Mouse (Mus musculus): Measurements from ENCODE around the gene Exoc4. TPM values are rescaled to one million over a fixed set of nuclear protein-coding genes. Genes with fewer than 3 reads are reported as not detected.

Exoc4 gene
- polyA plus RNA-seq, 1 experiment: 15.5 TPM

- Histone ChIP-seq H3K4me3 (ENCODE audit: insufficient read depth, low read depth, low read length) (no peak overlapping the region), H3K27ac (replicated peaks; ENCODE audit: low read depth, low read length) (no peak overlapping the region), H3K4me1 (ENCODE audit: control insufficient read depth, insufficient read depth, insufficient read length, low read length) (no peaks in the 10 kb centered on the region)
Measured at GRCm38 (mm10) chr6:33955469-33955868, 706.6 kb downstream of the Exoc4 start.

GRCm38 (mm10) chr6:33958281-33958680, 709.4 kb downstream of the Exoc4 start:
- Histone ChIP-seq H3K4me3 (ENCODE audit: insufficient read depth, low read depth, low read length) (no peak overlapping the region), H3K27ac (replicated peaks; ENCODE audit: low read depth, low read length) (no peak overlapping the region), H3K4me1 (ENCODE audit: control insufficient read depth, insufficient read depth, insufficient read length, low read length) (no peaks in the 10 kb centered on the region)

- Histone ChIP-seq H3K4me1 (ENCODE audit: control insufficient read depth, insufficient read depth, insufficient read length, low read length) (no peaks in the 10 kb centered on the region), H3K27ac (replicated peaks; ENCODE audit: low read depth, low read length) (no peak overlapping the region), H3K4me3 (ENCODE audit: insufficient read depth, low read depth, low read length) (no peak overlapping the region)
Measured at GRCm38 (mm10) chr6:33960766-33961165, 711.9 kb downstream of the Exoc4 start.

- Histone ChIP-seq H3K27ac (replicated peaks; ENCODE audit: low read depth, low read length) (no peak overlapping the region), H3K4me1 (ENCODE audit: control insufficient read depth, insufficient read depth, insufficient read length, low read length) (no peaks in the 10 kb centered on the region), H3K4me3 (ENCODE audit: insufficient read depth, low read depth, low read length) (no peak overlapping the region)
Measured at GRCm38 (mm10) chr6:33963092-33963491, 714.2 kb downstream of the Exoc4 start.

- Histone ChIP-seq H3K27ac (replicated peaks; ENCODE audit: low read depth, low read length) (no peak overlapping the region), H3K4me3 (ENCODE audit: insufficient read depth, low read depth, low read length) (no peak overlapping the region), H3K4me1 (ENCODE audit: control insufficient read depth, insufficient read depth, insufficient read length, low read length) (no peaks in the 10 kb centered on the region)
Measured at GRCm38 (mm10) chr6:33965571-33965970, 716.7 kb downstream of the Exoc4 start.

GRCm38 (mm10) chr6:33968746-33969145, 719.9 kb downstream of the Exoc4 start:
- Histone ChIP-seq H3K4me3 (ENCODE audit: insufficient read depth, low read depth, low read length) (no peak overlapping the region), H3K4me1 (ENCODE audit: control insufficient read depth, insufficient read depth, insufficient read length, low read length) (peaks cover 8% of the 10 kb centered on the region), H3K27ac (replicated peaks; ENCODE audit: low read depth, low read length) (no peak overlapping the region)

- Histone ChIP-seq H3K4me1 (ENCODE audit: control insufficient read depth, insufficient read depth, insufficient read length, low read length) (peaks cover 8% of the 10 kb centered on the region), H3K27ac (replicated peaks; ENCODE audit: low read depth, low read length) (no peak overlapping the region), H3K4me3 (ENCODE audit: insufficient read depth, low read depth, low read length) (no peak overlapping the region)
Measured at GRCm38 (mm10) chr6:33972801-33973200, 723.9 kb downstream of the Exoc4 start.

- no peak overlapping the region for H3K4me3 ChIP-seq (ENCODE audit: insufficient read depth, low read depth, low read length)
- peaks cover 8% of the 10 kb centered on the region for H3K4me1 ChIP-seq (ENCODE audit: control insufficient read depth, insufficient read depth, insufficient read length, low read length)
- H3K27ac ChIP-seq (replicated peaks; ENCODE audit: low read depth, low read length): no peak overlapping the region
Measured at GRCm38 (mm10) chr6:33976576-33976975, 727.7 kb downstream of the Exoc4 start.

GRCm38 (mm10) chr6:33977448-33977847, 728.6 kb downstream of the Exoc4 start:
- no peak overlapping the region for H3K27ac ChIP-seq (replicated peaks; ENCODE audit: low read depth, low read length)
- H3K4me1 ChIP-seq (ENCODE audit: control insufficient read depth, insufficient read depth, insufficient read length, low read length): peaks cover 5% of the 10 kb centered on the region
- H3K4me3 ChIP-seq (ENCODE audit: insufficient read depth, low read depth, low read length): no peak overlapping the region

- Histone ChIP-seq H3K4me1 (ENCODE audit: control insufficient read depth, insufficient read depth, insufficient read length, low read length) (peaks cover 2% of the 10 kb centered on the region), H3K4me3 (ENCODE audit: insufficient read depth, low read depth, low read length) (no peak overlapping the region), H3K27ac (replicated peaks; ENCODE audit: low read depth, low read length) (no peak overlapping the region)
Measured at GRCm38 (mm10) chr6:33977880-33978279, 729.0 kb downstream of the Exoc4 start.

- no peaks in the 10 kb centered on the region for H3K4me1 ChIP-seq (ENCODE audit: control insufficient read depth, insufficient read depth, insufficient read length, low read length)
- H3K27ac ChIP-seq (replicated peaks; ENCODE audit: low read depth, low read length): no peak overlapping the region
- no peak overlapping the region for H3K4me3 ChIP-seq (ENCODE audit: insufficient read depth, low read depth, low read length)
Measured at GRCm38 (mm10) chr6:33982709-33983108, 733.8 kb downstream of the Exoc4 start.

- Histone ChIP-seq H3K27ac (replicated peaks; ENCODE audit: low read depth, low read length) (no peak overlapping the region), H3K4me3 (ENCODE audit: insufficient read depth, low read depth, low read length) (no peak overlapping the region), H3K4me1 (ENCODE audit: control insufficient read depth, insufficient read depth, insufficient read length, low read length) (no peaks in the 10 kb centered on the region)
Measured at GRCm38 (mm10) chr6:33987132-33987531, 738.2 kb downstream of the Exoc4 start.

GRCm38 (mm10) chr6:33992213-33993034, 743.5 kb downstream of the Exoc4 start:
- no peaks in the 10 kb centered on the region for H3K4me1 ChIP-seq (ENCODE audit: control insufficient read depth, insufficient read depth, insufficient read length, low read length)
- no peak overlapping the region for H3K4me3 ChIP-seq (ENCODE audit: insufficient read depth, low read depth, low read length)

GRCm38 (mm10) chr6:33993842-33994241, 745.0 kb downstream of the Exoc4 start:
- no peak overlapping the region for H3K27ac ChIP-seq (replicated peaks; ENCODE audit: low read depth, low read length)
- no peaks in the 10 kb centered on the region for H3K4me1 ChIP-seq (ENCODE audit: control insufficient read depth, insufficient read depth, insufficient read length, low read length)
- H3K4me3 ChIP-seq (ENCODE audit: insufficient read depth, low read depth, low read length): no peak overlapping the region

More at GRCm38 (mm10) chr6:33992213-33993034, 743.5 kb downstream of the Exoc4 start:
- H3K27ac ChIP-seq (replicated peaks; ENCODE audit: low read depth, low read length): no peak overlapping the region

GRCm38 (mm10) chr6:33998590-33998989, 749.7 kb downstream of the Exoc4 start:
- no peaks in the 10 kb centered on the region for H3K4me1 ChIP-seq (ENCODE audit: control insufficient read depth, insufficient read depth, insufficient read length, low read length)
- H3K4me3 ChIP-seq (ENCODE audit: insufficient read depth, low read depth, low read length): no peak overlapping the region
- no peak overlapping the region for H3K27ac ChIP-seq (replicated peaks; ENCODE audit: low read depth, low read length)

- Histone ChIP-seq H3K4me1 (ENCODE audit: control insufficient read depth, insufficient read depth, insufficient read length, low read length) (no peaks in the 10 kb centered on the region), H3K27ac (replicated peaks; ENCODE audit: low read depth, low read length) (no peak overlapping the region), H3K4me3 (ENCODE audit: insufficient read depth, low read depth, low read length) (no peak overlapping the region)
Measured at GRCm38 (mm10) chr6:33999530-33999929, 750.6 kb downstream of the Exoc4 start.

All from brown adipose tissue, adult 24 weeks (tissue).